Mouse (Mus musculus) thymus, postnatal 10 days (tissue): Measurements from ENCODE around the gene Ltb.

Experiments used
- DNase-seq, 2 experiments: peaks; one replicate each; pipeline ENCODE4 v3.0.0; 2021; ENCODE audit warnings: low spot score in 2 of 2

The Ltb gene

GRCm38 (mm10) chr17:35193881-35194843, at the start of gene Ltb:
Ltb (plus strand) TSS chr17:35194439.
- peak; percentile 91 for DNase-seq

- DNase-seq: no peak
Measured at GRCm38 (mm10) chr17:35146139-35146538, 48.1 kb upstream of the Ltb start.

GRCm38 (mm10) chr17:35147348-35147747, 46.9 kb upstream of the Ltb start:
- DNase-seq: no peak

GRCm38 (mm10) chr17:35147922-35148639, 46.2 kb upstream of the Ltb start:
- DNase-seq: no peak

GRCm38 (mm10) chr17:35152121-35152520, 42.1 kb upstream of the Ltb start:
- no peak for DNase-seq

- DNase-seq: no peak
Measured at GRCm38 (mm10) chr17:35153077-35153476, 41.2 kb upstream of the Ltb start.

- no peak for DNase-seq
Measured at GRCm38 (mm10) chr17:35153931-35154330, 40.3 kb upstream of the Ltb start.

GRCm38 (mm10) chr17:35154616-35155015, 39.6 kb upstream of the Ltb start:
- DNase-seq: no peak

- no peak for DNase-seq
Measured at GRCm38 (mm10) chr17:35155451-35155850, 38.8 kb upstream of the Ltb start.

- no peak for DNase-seq
Measured at GRCm38 (mm10) chr17:35156461-35157200, 37.6 kb upstream of the Ltb start.

GRCm38 (mm10) chr17:35157254-35157653, 37.0 kb upstream of the Ltb start:
- DNase-seq: no peak

GRCm38 (mm10) chr17:35157661-35158175, 36.5 kb upstream of the Ltb start:
- DNase-seq: no peak

- no peak for DNase-seq
Measured at GRCm38 (mm10) chr17:35158850-35159593, 35.2 kb upstream of the Ltb start.

GRCm38 (mm10) chr17:35159638-35160037, 34.6 kb upstream of the Ltb start:
- no peak for DNase-seq

GRCm38 (mm10) chr17:35161421-35161820, 32.8 kb upstream of the Ltb start:
- no peak for DNase-seq

GRCm38 (mm10) chr17:35162121-35162520, 32.1 kb upstream of the Ltb start:
- no peak for DNase-seq

- DNase-seq: no peak
Measured at GRCm38 (mm10) chr17:35162730-35163129, 31.5 kb upstream of the Ltb start.

- no peak for DNase-seq
Measured at GRCm38 (mm10) chr17:35163326-35164081, 30.7 kb upstream of the Ltb start.

- no peak for DNase-seq
Measured at GRCm38 (mm10) chr17:35164218-35164567, 30.0 kb upstream of the Ltb start.
